Mouse (Mus musculus) limb, embryonic 14.5 days (tissue): ENCODE data around the gene Zc3h13. TPM values are rescaled to one million over a fixed set of nuclear protein-coding genes. Genes with fewer than 3 reads are reported as not detected.

Experiments
- ATAC-seq: fragments of 200-750 bp; cut with Nextera tagmentation; 2 replicates; pipeline ENCODE4 v1.8.0; 2017; ENCODE audit warnings: low read depth, moderate number of reproducible peaks, moderate TSS enrichment; ENCODE audit not compliant: low FRiP score
- DNase-seq: peaks from one replicate; pipeline ENCODE4 v3.0.0-alpha.2; 2015; ENCODE audit warnings: low spot score
- H3K27ac ChIP-seq: fragments of 300-500 bp; sonication (generic); replicated peaks from 2 replicates; pipeline ENCODE4 v1.5.1; 2014; ENCODE audit warnings: low read depth, mild to moderate bottlenecking, low read length, moderate library complexity, mixed read lengths
- H3K27me3 ChIP-seq: fragments of 300-500 bp; sonication (generic); 2 replicates; pipeline ENCODE4 v1.6.1; 2014; ENCODE audit warnings: low read length, mixed read lengths; ENCODE audit not compliant: control insufficient read depth, insufficient read depth
- H3K36me3 ChIP-seq: fragments of 300-500 bp; sonication (generic); 2 replicates; pipeline ENCODE4 v1.6.1; 2014; ENCODE audit warnings: mild to moderate bottlenecking, low read length, moderate library complexity, mixed read lengths; ENCODE audit not compliant: control insufficient read depth, insufficient read depth
- H3K4me1 ChIP-seq: fragments of 300-500 bp; sonication (generic); 2 replicates; pipeline ENCODE4 v1.6.1; 2014; ENCODE audit warnings: antibody characterized with exemption, low read length, mixed read lengths; ENCODE audit not compliant: control insufficient read depth, insufficient read depth
- H3K4me2 ChIP-seq: fragments of 300-500 bp; sonication (generic); replicated peaks from 2 replicates; pipeline ENCODE4 v1.6.1; 2014; ENCODE audit warnings: low read depth, mild to moderate bottlenecking, low read length, moderate library complexity; ENCODE audit not compliant: severe bottlenecking
- H3K4me3 ChIP-seq: fragments of 300-500 bp; sonication (generic); replicated peaks from 2 replicates; pipeline ENCODE4 v1.5.1; 2014; ENCODE audit warnings: low read length
- H3K9ac ChIP-seq: fragments of 300-500 bp; sonication (generic); 2 replicates; pipeline ENCODE4 v1.6.1; 2014; ENCODE audit warnings: mild to moderate bottlenecking, low read depth, low read length, moderate library complexity; ENCODE audit not compliant: severe bottlenecking
- H3K9me3 ChIP-seq: fragments of 300-500 bp; sonication (generic); 2 replicates; pipeline ENCODE4 v1.6.1; 2016; ENCODE audit warnings: low read length; ENCODE audit not compliant: control insufficient read depth
- POLR2A ChIP-seq: fragments of 200-500 bp; IDR thresholded peaks from 2 replicates; pipeline ENCODE4 v1.8.0; 2012; ENCODE audit warnings: inconsistent platforms, mild to moderate bottlenecking, moderate library complexity, borderline replicate concordance; ENCODE audit not compliant: insufficient read depth, insufficient read length; ENCODE audit errors: extremely low read depth
- WGBS: fragments of 180-500 bp; shearing (Covaris S2); extraction: QIAGEN DNeasy Blood & Tissue Kit; methylation state at CpG from one replicate; pipeline ENCODE4 v1.1.7; 2014; 5-methylcytosine and 5-hydroxymethylcytosine counted together
- polyA plus RNA-seq, 2 experiments: library from polyadenylated mRNA; depleted of rRNA in 1 of 2; stranded (reverse) in 1 of 2; unstranded in 1 of 2; fragments of >200 nt; fragmentation: Nextera tagmentation in 1 of 2; extraction: Ambion mirVana in 1 of 2; gene quantifications; 2 replicates each; pipeline versions ENCODE4 v1.2.1 to v1.2.3; 2012 to 2014

The Zc3h13 gene
- polyA plus RNA-seq, 2 experiments: 24.8 to 26.5 TPM

DNA sequence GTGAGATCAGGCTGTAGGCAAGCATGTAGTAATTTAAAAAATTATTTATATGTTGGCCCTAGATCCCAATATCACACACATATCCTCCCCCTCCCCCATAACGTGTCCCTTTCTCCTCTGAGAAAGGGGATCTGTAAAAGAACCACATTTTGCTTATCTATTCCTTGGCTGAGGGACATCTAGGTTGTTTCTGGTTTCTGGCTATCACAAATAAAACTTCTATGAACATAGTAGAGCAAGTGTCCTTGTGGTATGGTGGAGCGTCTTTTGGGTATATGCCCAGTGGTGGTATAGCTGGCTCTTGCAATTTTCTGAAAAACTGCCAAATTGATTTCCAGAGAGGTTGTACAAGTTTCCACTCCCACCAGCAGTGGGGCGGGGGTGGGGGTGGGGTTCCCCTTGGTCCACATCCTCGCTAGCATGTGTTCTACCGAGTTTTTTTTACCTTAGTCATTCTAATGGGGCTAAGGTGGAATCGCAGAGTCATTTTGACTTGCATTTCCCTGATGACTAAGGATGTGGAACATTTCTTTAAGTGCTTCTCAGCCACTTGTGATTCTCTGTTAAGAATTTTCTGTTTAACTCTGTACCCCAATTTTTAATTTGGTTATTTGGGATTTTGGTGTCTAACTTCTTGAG lies 46.0 kb upstream of the Zc3h13 start:
- Histone ChIP-seq H3K9ac (no peak overlapping the region), H3K4me2 (no peak overlapping the region), H3K27me3 (no peaks in the 10 kb centered on the region), H3K9me3 (no peaks in the 10 kb centered on the region), H3K4me3 (no peak overlapping the region), H3K4me1 (no peaks in the 10 kb centered on the region), H3K36me3 (no peaks in the 10 kb centered on the region), H3K27ac (no peak overlapping the region)
- ATAC-seq: no peak
- TF ChIP-seq POLR2A: no peak
- DNase-seq: no peak
- WGBS: 79% methylated on average over 6 of the region's 6 CpGs

- Histone ChIP-seq H3K4me1 (no peaks in the 10 kb centered on the region), H3K4me3 (no peak within 1 kb of the TSS), H3K27me3 (no peaks in the 10 kb centered on the region), H3K9me3 (no peaks in the 10 kb centered on the region), H3K36me3 (no peaks in the 10 kb centered on the region), H3K4me2 (no peak within 1 kb of the TSS), H3K27ac (no peak within 1 kb of the TSS), H3K9ac (no peak within 1 kb of the TSS)
- WGBS: 88% methylated on average over 5 of the region's 5 CpGs
- DNase-seq (no peak), ATAC-seq (no peak)
- no peak for TF ChIP-seq POLR2A
These were observed 42.1 kb upstream of the Zc3h13 start, which contains the start of gene Cpb2 for GRCm38 (mm10) chr14:75242087-75242486. Gene Cpb2 (plus strand): TSS chr14:75242287.

DNA sequence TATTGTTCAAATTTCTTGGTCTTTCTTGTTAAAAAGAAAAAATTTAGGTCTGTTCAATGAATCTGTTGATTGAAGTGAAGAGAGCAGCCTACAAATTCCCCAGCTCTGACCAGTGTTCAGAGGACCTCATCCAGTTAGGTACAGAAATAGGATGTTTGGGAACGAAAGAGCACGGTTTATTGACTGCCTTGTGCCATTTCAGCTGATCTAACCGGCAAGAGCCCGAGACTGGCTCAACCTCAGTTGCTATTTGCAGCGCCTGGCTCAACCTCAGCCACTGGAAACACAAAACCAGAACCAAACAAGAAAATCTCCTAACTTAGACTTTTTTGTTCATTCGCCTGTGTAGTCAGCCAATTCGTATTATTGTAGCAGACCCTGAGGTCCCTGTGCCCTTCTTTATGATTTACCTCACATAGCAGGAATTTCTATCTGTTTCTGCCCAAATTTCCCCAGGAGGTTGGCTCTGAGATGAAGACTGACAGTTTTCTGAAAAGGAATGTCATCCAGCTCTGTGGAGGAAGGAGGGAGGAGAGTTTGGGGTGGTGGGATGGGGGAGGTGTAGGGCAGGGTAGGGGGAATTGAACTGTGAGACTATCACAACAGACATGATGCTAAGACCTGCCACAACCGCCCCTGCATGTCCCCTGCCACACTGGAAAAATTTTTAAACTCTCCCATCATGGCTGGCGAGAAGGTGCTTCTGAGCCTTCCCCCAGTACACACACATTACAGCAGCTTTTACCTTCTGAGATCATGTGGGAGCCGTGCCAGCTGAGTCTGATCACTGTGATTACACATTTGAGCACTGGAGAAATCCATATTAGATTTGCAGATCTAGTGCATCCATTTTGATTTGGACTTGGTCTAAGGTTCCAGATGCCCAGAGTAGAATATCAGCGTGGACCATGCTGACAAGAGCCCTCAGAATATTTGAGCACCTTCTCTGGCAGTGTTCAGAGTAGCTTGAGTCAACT lies 37.9 kb upstream of the Zc3h13 start:
- H3K4me2 ChIP-seq: no peak overlapping the region
- no peak overlapping the region for H3K4me3 ChIP-seq
- no peak overlapping the region for H3K9ac ChIP-seq
- no peaks in the 10 kb centered on the region for H3K4me1 ChIP-seq
- no peak for TF ChIP-seq POLR2A
- no peaks in the 10 kb centered on the region for H3K36me3 ChIP-seq
- H3K9me3 ChIP-seq: no peaks in the 10 kb centered on the region
- H3K27me3 ChIP-seq: no peaks in the 10 kb centered on the region
- DNase-seq (no peak), ATAC-seq (no peak)
- H3K27ac ChIP-seq: no peak overlapping the region
- WGBS: 65% methylated on average over 11 of the region's 11 CpGs

- ATAC-seq (no peak), DNase-seq (no peak)
- Histone ChIP-seq H3K27ac (no peak overlapping the region), H3K36me3 (no peaks in the 10 kb centered on the region), H3K27me3 (no peaks in the 10 kb centered on the region), H3K9ac (no peak overlapping the region), H3K4me2 (no peak overlapping the region), H3K9me3 (no peaks in the 10 kb centered on the region), H3K4me1 (no peaks in the 10 kb centered on the region), H3K4me3 (no peak overlapping the region)
- 88% methylated on average over 3 of the region's 3 CpGs for WGBS
- TF ChIP-seq POLR2A: no peak
These were observed 33.7 kb upstream of the Zc3h13 start for GRCm38 (mm10) chr14:75250432-75250831.

DNA sequence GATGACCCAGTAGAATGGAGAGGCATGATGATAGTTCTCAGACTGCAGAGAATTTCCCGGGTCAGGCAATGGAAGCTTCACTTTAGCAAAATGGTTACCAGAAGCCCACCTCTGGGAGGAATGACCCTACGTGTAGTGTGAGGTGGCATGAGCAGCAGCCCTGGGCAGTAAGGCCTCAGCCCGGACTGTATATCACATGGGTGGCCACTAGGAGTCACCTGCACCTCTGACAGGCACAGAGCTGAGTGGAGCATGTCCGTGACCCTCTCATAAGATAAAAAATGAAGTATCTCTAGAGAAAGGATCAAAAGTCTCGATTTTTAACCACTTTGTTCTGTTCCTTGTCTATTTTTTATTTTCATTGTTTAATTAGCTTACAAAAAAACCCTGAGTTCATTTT lies 27.7 kb upstream of the Zc3h13 start:
- DNase-seq (no peak), ATAC-seq (no peak)
- 39% methylated on average over 5 of the region's 5 CpGs for WGBS

More for the DNA sequence above, 27.7 kb upstream of the Zc3h13 start:
- Histone ChIP-seq H3K4me1 (no peaks in the 10 kb centered on the region), H3K9ac (no peak overlapping the region), H3K27me3 (no peaks in the 10 kb centered on the region), H3K4me3 (no peak overlapping the region), H3K36me3 (no peaks in the 10 kb centered on the region), H3K27ac (no peak overlapping the region), H3K4me2 (no peak overlapping the region), H3K9me3 (no peaks in the 10 kb centered on the region)
- TF ChIP-seq POLR2A: no peak
